Mouse (Mus musculus): Measurements from ENCODE around the gene Cecr2. TPM values are rescaled to one million over a fixed set of nuclear protein-coding genes. Genes with fewer than 3 reads are reported as not detected.
A peak's percentile ranks its signal among the peaks of the same experiment; 100 is the strongest.

Cecr2 gene
- total RNA-seq, 2 experiments from 2014 or later, result 0.15 TPM; not detected in 1

GRCm38 (mm10) chr6:120666761-120667421 lies 722 bp downstream of the Cecr2 start:
- peak; percentile 21; the same call in 1 of the 2 replicates for ATAC-seq (replicated peaks; ENCODE audit: poor library complexity, severe bottlenecking)

- no peak for ATAC-seq (replicated peaks; ENCODE audit: poor library complexity, severe bottlenecking)
These were observed 1.2 kb downstream of the Cecr2 start for GRCm38 (mm10) chr6:120667422-120667781.

- ATAC-seq (replicated peaks; ENCODE audit: poor library complexity, severe bottlenecking), result no peak
These were observed 1.7 kb downstream of the Cecr2 start for GRCm38 (mm10) chr6:120667911-120668310.

DNA sequence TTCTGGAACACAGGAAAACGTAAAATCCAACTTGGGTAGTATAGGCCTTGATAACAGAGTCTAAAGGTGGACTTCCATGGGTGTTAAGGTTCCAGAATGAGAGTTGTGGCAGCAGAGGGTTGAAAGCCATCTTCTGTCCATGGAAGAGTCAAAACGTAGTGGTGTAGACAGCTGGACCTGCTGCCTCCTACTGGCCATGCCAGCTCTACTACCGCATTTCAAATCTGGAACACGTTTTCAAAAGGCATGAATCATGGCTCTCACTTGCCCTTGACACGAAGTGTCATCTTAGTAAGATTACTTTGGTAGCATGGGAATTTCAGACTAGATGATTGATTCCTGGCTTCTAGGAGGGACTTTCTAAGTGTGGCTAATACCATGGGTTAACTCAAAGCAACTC lies 8.0 kb downstream of the Cecr2 start:
- peak; percentile 62 for ATAC-seq (replicated peaks; ENCODE audit: poor library complexity, severe bottlenecking)

GRCm38 (mm10) chr6:120674881-120675280 lies 8.7 kb downstream of the Cecr2 start:
- ATAC-seq (replicated peaks; ENCODE audit: poor library complexity, severe bottlenecking), result no peak

GRCm38 (mm10) chr6:120675979-120676378 lies 9.8 kb downstream of the Cecr2 start:
- ATAC-seq (replicated peaks; ENCODE audit: poor library complexity, severe bottlenecking), result no peak

DNA sequence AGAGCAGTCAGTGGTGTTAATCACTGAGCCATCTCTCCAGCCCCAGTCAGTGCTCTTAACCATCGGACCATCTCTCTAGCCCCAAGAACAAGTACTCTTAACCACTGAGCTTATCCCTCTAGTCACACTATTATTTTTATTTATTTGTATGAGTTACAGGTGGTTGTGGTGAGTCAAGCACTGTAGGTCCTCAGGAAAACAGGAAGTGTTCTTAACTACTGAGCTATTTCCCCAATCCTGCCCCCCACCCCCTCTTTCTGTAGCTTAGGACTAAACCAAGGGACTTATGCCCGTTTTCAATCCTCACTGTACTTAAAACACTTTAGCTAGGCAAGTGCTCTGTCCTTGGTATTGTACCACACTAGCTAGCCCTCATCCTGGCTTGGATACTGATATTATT lies 17.2 kb downstream of the Cecr2 start:
- peak; percentile 80 for ATAC-seq (replicated peaks; ENCODE audit: poor library complexity, severe bottlenecking)

- ATAC-seq (replicated peaks; ENCODE audit: poor library complexity, severe bottlenecking), result no peak
These were observed 18.6 kb downstream of the Cecr2 start for GRCm38 (mm10) chr6:120684750-120685149.

- ATAC-seq (replicated peaks; ENCODE audit: poor library complexity, severe bottlenecking), result no peak
These were observed 20.9 kb downstream of the Cecr2 start for GRCm38 (mm10) chr6:120686872-120687650.

- ATAC-seq (replicated peaks; ENCODE audit: poor library complexity, severe bottlenecking), result no peak
These were observed 34.1 kb downstream of the Cecr2 start for GRCm38 (mm10) chr6:120700221-120700620.

DNA sequence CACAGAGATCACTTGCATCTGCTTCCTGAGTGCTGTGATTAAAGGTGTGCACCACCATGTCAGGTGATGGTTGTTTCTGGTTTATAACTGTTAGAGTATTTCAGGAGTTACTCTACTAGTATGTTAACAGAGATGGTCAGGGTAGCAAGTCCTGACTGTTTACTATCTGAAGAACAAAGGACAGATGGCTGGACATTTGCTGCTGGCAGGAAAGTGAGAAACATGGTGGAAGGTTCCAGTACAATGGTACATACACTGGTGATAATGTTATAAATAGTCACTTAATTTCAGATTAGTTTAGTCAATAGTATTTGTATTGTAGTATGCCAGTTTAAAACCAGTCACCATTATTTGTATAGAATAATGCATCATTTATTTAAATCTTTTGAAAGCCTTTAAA lies 38.2 kb downstream of the Cecr2 start:
- no peak for ATAC-seq (replicated peaks; ENCODE audit: poor library complexity, severe bottlenecking)

GRCm38 (mm10) chr6:120708759-120709158 lies 42.6 kb downstream of the Cecr2 start:
- ATAC-seq (replicated peaks; ENCODE audit: poor library complexity, severe bottlenecking), result no peak

- ATAC-seq (replicated peaks; ENCODE audit: poor library complexity, severe bottlenecking), result no peak
These were observed 48.6 kb downstream of the Cecr2 start for GRCm38 (mm10) chr6:120714806-120715205.

GRCm38 (mm10) chr6:120715227-120715626 lies 49.1 kb downstream of the Cecr2 start:
- no peak for ATAC-seq (replicated peaks; ENCODE audit: poor library complexity, severe bottlenecking)

GRCm38 (mm10) chr6:120715851-120716250 lies 49.7 kb downstream of the Cecr2 start:
- ATAC-seq (replicated peaks; ENCODE audit: poor library complexity, severe bottlenecking), result no peak

DNA sequence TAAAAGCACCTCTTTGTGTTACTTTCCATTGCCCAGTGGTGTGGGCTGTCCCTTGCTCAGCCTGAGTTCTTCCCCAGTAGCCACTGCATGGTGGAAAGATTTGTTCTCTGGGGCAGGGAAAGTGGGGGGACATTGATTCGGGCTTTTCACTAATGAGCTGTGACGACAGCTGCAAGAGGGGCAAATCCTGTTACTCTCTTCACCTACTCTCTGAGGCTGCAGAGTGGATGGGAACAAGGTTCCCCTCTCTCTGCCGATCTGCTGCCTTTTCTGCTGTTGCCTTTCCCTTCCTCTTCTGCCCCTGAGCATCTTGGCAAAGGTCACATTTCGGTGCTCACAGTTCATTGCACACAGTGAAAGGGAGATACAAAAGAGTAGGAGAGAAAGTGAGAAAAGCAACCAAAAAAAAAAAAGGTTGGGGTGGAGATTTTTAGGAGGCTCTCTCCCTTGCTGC lies 50.4 kb downstream of the Cecr2 start:
- no peak for ATAC-seq (replicated peaks; ENCODE audit: poor library complexity, severe bottlenecking)

DNA sequence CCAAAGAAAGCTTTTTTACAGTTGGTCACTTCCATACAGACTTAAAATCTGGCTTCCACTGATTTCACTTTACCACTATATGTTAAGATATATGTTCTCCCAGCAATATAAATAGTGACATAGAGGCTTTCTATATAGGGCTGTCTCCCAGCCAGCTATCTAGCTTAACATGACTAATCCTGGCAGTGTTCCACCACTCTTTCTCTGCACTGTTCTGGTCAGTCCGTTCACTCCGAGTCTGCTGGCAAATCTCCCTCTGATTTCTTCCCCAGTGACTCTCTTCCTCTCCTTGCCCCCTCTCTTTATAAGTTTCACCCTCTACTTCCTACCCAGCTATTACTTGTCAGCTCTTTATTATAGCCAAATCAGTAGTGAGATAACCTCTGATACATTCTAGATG lies 59.8 kb downstream of the Cecr2 start:
- no peak for ATAC-seq (replicated peaks; ENCODE audit: poor library complexity, severe bottlenecking)

GRCm38 (mm10) chr6:120736011-120736410 lies 69.8 kb downstream of the Cecr2 start:
- ATAC-seq (replicated peaks; ENCODE audit: poor library complexity, severe bottlenecking), result no peak

GRCm38 (mm10) chr6:120736566-120736965 lies 70.4 kb downstream of the Cecr2 start:
- ATAC-seq (replicated peaks; ENCODE audit: poor library complexity, severe bottlenecking), result peak; percentile 93

DNA sequence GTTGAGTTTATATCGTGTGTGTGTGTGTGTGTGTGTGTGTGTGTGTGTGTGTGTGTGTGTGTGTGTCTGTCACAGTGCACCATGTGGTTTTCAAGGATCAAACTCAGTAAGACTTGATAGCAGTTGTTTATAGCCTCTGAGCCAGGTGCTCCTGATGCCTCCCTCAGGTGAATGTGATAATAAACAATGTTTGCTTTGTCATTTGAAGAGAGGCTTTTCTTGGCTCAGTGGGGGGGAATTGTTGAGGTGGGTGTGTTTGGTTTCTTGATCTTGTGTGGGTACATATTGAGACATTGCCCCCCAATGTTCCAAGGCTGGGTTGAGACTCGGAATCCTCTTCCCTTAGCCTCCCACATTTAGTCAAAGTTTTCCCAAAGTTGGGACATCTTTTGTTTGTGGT lies 77.0 kb downstream of the Cecr2 start:
- ATAC-seq (replicated peaks; ENCODE audit: poor library complexity, severe bottlenecking), result no peak

DNA sequence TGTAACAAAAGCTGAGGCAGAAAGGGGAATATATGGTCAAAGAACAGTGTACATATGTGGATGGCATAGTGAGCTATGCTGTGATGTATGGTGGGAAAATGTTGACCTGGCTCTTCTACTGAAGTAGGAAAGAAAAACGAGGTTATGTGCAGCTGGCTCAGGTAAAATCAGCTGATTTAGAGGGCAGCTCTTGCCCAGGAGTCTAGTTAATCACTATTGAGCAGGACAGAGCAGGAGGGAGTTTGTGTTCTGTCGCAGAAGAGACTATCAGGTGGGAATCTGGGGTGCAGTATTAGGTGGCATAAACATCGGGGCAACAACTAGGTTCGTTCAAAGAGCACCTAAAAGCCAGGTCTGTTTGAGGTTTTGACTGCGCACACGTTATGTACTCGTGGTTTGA lies 78.1 kb downstream of the Cecr2 start:
- ATAC-seq (replicated peaks; ENCODE audit: poor library complexity, severe bottlenecking), result no peak

GRCm38 (mm10) chr6:120746416-120746815 lies 80.2 kb downstream of the Cecr2 start:
- ATAC-seq (replicated peaks; ENCODE audit: poor library complexity, severe bottlenecking), result no peak

All from granulocyte monocyte progenitor cell, adult 5-6 weeks (primary cell).